Mouse (Mus musculus) kidney, adult 18-20 months (tissue): Measurements from ENCODE around the gene Olfr318.
"Not testable (repeated sequence)": the region's sequence is repeated elsewhere in the genome, so short reads cannot be mapped to it uniquely, and the experiment has no call there.

ENCODE experiments used
- DNase-seq: peaks from one replicate; pipeline ENCODE4 v3.0.0; 2021

Gene Olfr318

GRCm38 (mm10) chr11:58723914-58724313 is at the start of gene Olfr318:
TSS of gene Olfr318 (minus strand) at chr11:58724014.
- DNase-seq = no peak

GRCm38 (mm10) chr11:58772888-58773287 is 49.1 kb upstream of the Olfr318 start, which contains the start of gene Olfr315:
TSS of gene Olfr315 (plus strand) at chr11:58773188.
- DNase-seq = no peak

GRCm38 (mm10) chr11:58752434-58752833 is 28.6 kb upstream of the Olfr318 start, which contains the start of gene Olfr316:
TSS of gene Olfr316 (plus strand) at chr11:58752734.
- no peak for DNase-seq

GRCm38 (mm10) chr11:58751096-58751495 is 27.3 kb upstream of the Olfr318 start:
- DNase-seq = not testable (repeated sequence)

- DNase-seq = no peak
Measured at GRCm38 (mm10) chr11:58738792-58739262, 15.0 kb upstream of the Olfr318 start, which contains the start of gene Olfr317. TSS of gene Olfr317 (minus strand) at chr11:58739212.

GRCm38 (mm10) chr11:58733372-58733771 is 9.6 kb upstream of the Olfr318 start:
- no peak for DNase-seq

GRCm38 (mm10) chr11:58727896-58728650 is 4.3 kb upstream of the Olfr318 start:
- peak; percentile 37 for DNase-seq

- no peak for DNase-seq
Measured at GRCm38 (mm10) chr11:58719701-58720100, 4.1 kb downstream of the Olfr318 start.

- not testable (repeated sequence) for DNase-seq
Measured at GRCm38 (mm10) chr11:58717723-58718122, 6.1 kb downstream of the Olfr318 start.

- no peak for DNase-seq
Measured at GRCm38 (mm10) chr11:58709086-58709485, 14.7 kb downstream of the Olfr318 start.

GRCm38 (mm10) chr11:58698862-58699261 is 25.0 kb downstream of the Olfr318 start, which contains the start of gene Olfr319:
TSS of gene Olfr319 (plus strand) at chr11:58699162.
- DNase-seq = no peak

GRCm38 (mm10) chr11:58680799-58681198 is 43.0 kb downstream of the Olfr318 start, which contains the start of gene Olfr320:
TSS of gene Olfr320 (plus strand) at chr11:58681099.
- DNase-seq = no peak

- DNase-seq = no peak
Measured at GRCm38 (mm10) chr11:58671825-58672224, 52.0 kb downstream of the Olfr318 start.

GRCm38 (mm10) chr11:58669252-58669651 is 54.6 kb downstream of the Olfr318 start:
- DNase-seq = no peak
